Mouse (Mus musculus): ENCODE measurements around the gene Gstm4. TPM values are rescaled to one million over a fixed set of nuclear protein-coding genes. Genes with fewer than 3 reads are reported as not detected.
"Not testable (repeated sequence)": the region's sequence is repeated elsewhere in the genome, so short reads cannot be mapped to it uniquely, and the experiment has no call there.

Gstm4 gene
- polyA plus RNA-seq, 1 experiment from 2014 or later = 13.4 TPM

- Histone ChIP-seq H3K4me3 (no peak overlapping the region), H3K9me3 (replicated peaks) (no peaks in the 10 kb centered on the region), H3K4me2 (no peak overlapping the region), H3K27me3 (replicated peaks) (peaks cover 20% of the 10 kb centered on the region), H3K9ac (no peak overlapping the region), H3K36me3 (no peaks in the 10 kb centered on the region), H3K27ac (ENCODE audit: poor library complexity, severe bottlenecking) (no peak overlapping the region), H3K4me1 (replicated peaks) (no peaks in the 10 kb centered on the region)
- ATAC-seq (ENCODE audit: insufficient number of reproducible peaks, low FRiP score) = no peak
Observed at GRCm38 (mm10) chr3:108032113-108032512, 12.6 kb downstream of the Gstm4 start.

GRCm38 (mm10) chr3:108028641-108029365, 15.9 kb downstream of the Gstm4 start:
- no peak overlapping the region for H3K4me2 ChIP-seq
- H3K27me3 ChIP-seq (replicated peaks) = peaks cover 19% of the 10 kb centered on the region
- no peak overlapping the region for H3K4me3 ChIP-seq
- no peak overlapping the region for H3K27ac ChIP-seq (ENCODE audit: poor library complexity, severe bottlenecking)
- H3K9ac ChIP-seq = no peak overlapping the region
- WGBS = 83% methylated on average over 4 of the region's 4 CpGs
- ATAC-seq (ENCODE audit: insufficient number of reproducible peaks, low FRiP score) = no peak
- no peaks in the 10 kb centered on the region for H3K36me3 ChIP-seq
- no peaks in the 10 kb centered on the region for H3K9me3 ChIP-seq (replicated peaks)
- H3K4me1 ChIP-seq (replicated peaks) = no peaks in the 10 kb centered on the region

GRCm38 (mm10) chr3:108026597-108026996, 18.1 kb downstream of the Gstm4 start:
- ATAC-seq (ENCODE audit: insufficient number of reproducible peaks, low FRiP score) = no peak
- 74% methylated on average over 1 of the region's 1 CpGs for WGBS
- H3K27ac ChIP-seq (ENCODE audit: poor library complexity, severe bottlenecking) = no peak overlapping the region
- no peaks in the 10 kb centered on the region for H3K9me3 ChIP-seq (replicated peaks)
- no peak overlapping the region for H3K9ac ChIP-seq
- H3K4me3 ChIP-seq = no peak overlapping the region
- H3K36me3 ChIP-seq = no peaks in the 10 kb centered on the region
- no peaks in the 10 kb centered on the region for H3K4me1 ChIP-seq (replicated peaks)
- H3K4me2 ChIP-seq = no peak overlapping the region
- H3K27me3 ChIP-seq (replicated peaks) = peaks cover 21% of the 10 kb centered on the region

GRCm38 (mm10) chr3:108026049-108026448, 18.6 kb downstream of the Gstm4 start:
- no peak overlapping the region for H3K9ac ChIP-seq
- H3K27me3 ChIP-seq (replicated peaks) = peaks cover 21% of the 10 kb centered on the region
- H3K4me1 ChIP-seq (replicated peaks) = no peaks in the 10 kb centered on the region
- no peak for ATAC-seq (ENCODE audit: insufficient number of reproducible peaks, low FRiP score)
- no peak overlapping the region for H3K27ac ChIP-seq (ENCODE audit: poor library complexity, severe bottlenecking)
- H3K36me3 ChIP-seq = no peaks in the 10 kb centered on the region
- WGBS = 46% methylated on average over 5 of the region's 5 CpGs
- H3K9me3 ChIP-seq (replicated peaks) = no peaks in the 10 kb centered on the region
- no peak overlapping the region for H3K4me3 ChIP-seq
- H3K4me2 ChIP-seq = no peak overlapping the region

GRCm38 (mm10) chr3:108025318-108025717, 19.4 kb downstream of the Gstm4 start:
- 64% methylated on average over 4 of the region's 4 CpGs for WGBS
- Histone ChIP-seq H3K27me3 (replicated peaks) (peaks cover 21% of the 10 kb centered on the region), H3K4me3 (no peak overlapping the region), H3K4me1 (replicated peaks) (peaks cover 7% of the 10 kb centered on the region), H3K4me2 (no peak overlapping the region), H3K27ac (ENCODE audit: poor library complexity, severe bottlenecking) (no peak overlapping the region), H3K9me3 (replicated peaks) (no peaks in the 10 kb centered on the region), H3K36me3 (no peaks in the 10 kb centered on the region), H3K9ac (no peak overlapping the region)
- ATAC-seq (ENCODE audit: insufficient number of reproducible peaks, low FRiP score) = no peak

GRCm38 (mm10) chr3:108022650-108023049, 22.0 kb downstream of the Gstm4 start:
- WGBS = 73% methylated on average over 6 of the region's 6 CpGs
- H3K9ac ChIP-seq = no peak overlapping the region
- peaks cover 6% of the 10 kb centered on the region; the same call in 1 of the 2 replicates for H3K27me3 ChIP-seq (replicated peaks)
- H3K36me3 ChIP-seq = no peaks in the 10 kb centered on the region
- H3K27ac ChIP-seq (ENCODE audit: poor library complexity, severe bottlenecking) = no peak overlapping the region
- H3K9me3 ChIP-seq (replicated peaks) = no peaks in the 10 kb centered on the region
- H3K4me3 ChIP-seq = no peak overlapping the region
- H3K4me1 ChIP-seq (replicated peaks) = peaks cover 29% of the 10 kb centered on the region
- H3K4me2 ChIP-seq = no peak overlapping the region
- ATAC-seq (ENCODE audit: insufficient number of reproducible peaks, low FRiP score) = no peak

- not testable (repeated sequence) for ATAC-seq (ENCODE audit: insufficient number of reproducible peaks, low FRiP score); H3K4me2 ChIP-seq; H3K9ac ChIP-seq; H3K27me3 ChIP-seq (replicated peaks); H3K27ac ChIP-seq (ENCODE audit: poor library complexity, severe bottlenecking); H3K9me3 ChIP-seq (replicated peaks); H3K36me3 ChIP-seq; H3K4me3 ChIP-seq
- 38% methylated on average over 11 of the region's 11 CpGs for WGBS
- peaks cover 35% of the 10 kb centered on the region for H3K4me1 ChIP-seq (replicated peaks)
Observed at GRCm38 (mm10) chr3:108020351-108021022, 24.2 kb downstream of the Gstm4 start.

GRCm38 (mm10) chr3:108019226-108019625, 25.5 kb downstream of the Gstm4 start:
- not testable (repeated sequence) for H3K36me3 ChIP-seq; H3K27me3 ChIP-seq (replicated peaks); ATAC-seq (ENCODE audit: insufficient number of reproducible peaks, low FRiP score); H3K9me3 ChIP-seq (replicated peaks); H3K27ac ChIP-seq (ENCODE audit: poor library complexity, severe bottlenecking); H3K4me3 ChIP-seq; H3K4me2 ChIP-seq; H3K9ac ChIP-seq
- H3K4me1 ChIP-seq (replicated peaks) = peaks cover 35% of the 10 kb centered on the region
- 45% methylated on average over 3 of the region's 3 CpGs for WGBS

GRCm38 (mm10) chr3:108018190-108018820, 26.4 kb downstream of the Gstm4 start:
- Histone ChIP-seq H3K4me1 (replicated peaks) (peaks cover 36% of the 10 kb centered on the region), H3K27ac (ENCODE audit: poor library complexity, severe bottlenecking) (peak overlapping the region; percentile 81), H3K36me3 (no peaks in the 10 kb centered on the region), H3K9ac (peak overlapping the region; percentile 40; the same call in 1 of the 2 replicates), H3K4me2 (peak overlapping the region; percentile 72), H3K9me3 (replicated peaks) (no peaks in the 10 kb centered on the region), H3K27me3 (replicated peaks) (peaks cover 9% of the 10 kb centered on the region), H3K4me3 (peak overlapping the region; percentile 43)
- peak; percentile 6; the same call in 1 of the 2 replicates for ATAC-seq (ENCODE audit: insufficient number of reproducible peaks, low FRiP score)
- 21% methylated on average over 14 of the region's 14 CpGs for WGBS

- H3K4me1 ChIP-seq (replicated peaks) = peaks cover 39% of the 10 kb centered on the region
- peak within 1 kb of the TSS; percentile 81 for H3K27ac ChIP-seq (ENCODE audit: poor library complexity, severe bottlenecking)
- peaks cover 9% of the 10 kb centered on the region for H3K27me3 ChIP-seq (replicated peaks)
- ATAC-seq (ENCODE audit: insufficient number of reproducible peaks, low FRiP score) = peak; percentile 96
- under 1% methylated on average over 31 of the region's 31 CpGs for WGBS
- H3K4me3 ChIP-seq = peak within 1 kb of the TSS; percentile 43
- H3K9me3 ChIP-seq (replicated peaks) = no peaks in the 10 kb centered on the region
- H3K9ac ChIP-seq = peak within 1 kb of the TSS; percentile 59
- no peaks in the 10 kb centered on the region for H3K36me3 ChIP-seq
- peak within 1 kb of the TSS; percentile 72 for H3K4me2 ChIP-seq
Observed at GRCm38 (mm10) chr3:108017473-108018189, 27.1 kb downstream of the Gstm4 start, which contains the start of gene Gstm1. Gene Gstm1, minus strand, starts transcription at chr3:108017973.

GRCm38 (mm10) chr3:108016468-108016867, 28.2 kb downstream of the Gstm4 start:
- not testable (repeated sequence) for H3K9me3 ChIP-seq (replicated peaks); H3K4me3 ChIP-seq; H3K27ac ChIP-seq (ENCODE audit: poor library complexity, severe bottlenecking); H3K36me3 ChIP-seq; H3K27me3 ChIP-seq (replicated peaks); ATAC-seq (ENCODE audit: insufficient number of reproducible peaks, low FRiP score); H3K9ac ChIP-seq
- 85% methylated on average over 5 of the region's 5 CpGs for WGBS
- 0 out of 2 replicates have a peak overlapping the region, but pooled peaks have one; percentile 72 for H3K4me2 ChIP-seq
- peaks cover 39% of the 10 kb centered on the region for H3K4me1 ChIP-seq (replicated peaks)

Measured in heart, embryonic 12.5 days (tissue).